Mouse (Mus musculus) stomach, embryonic 14.5 days (tissue): Measurements from ENCODE around the gene Vav2. TPM values are rescaled to one million over a fixed set of nuclear protein-coding genes. Genes with fewer than 3 reads are reported as not detected.

Experiments used
- ATAC-seq: fragments of 200-750 bp; cut with Nextera tagmentation; 2 replicates; pipeline ENCODE4 v1.8.0; 2017; ENCODE audit warnings: low read depth, moderate TSS enrichment; ENCODE audit not compliant: insufficient number of reproducible peaks, insufficient read depth, low FRiP score
- H3K27ac ChIP-seq: fragments of 300-500 bp; sonication (generic); 2 replicates; pipeline ENCODE4 v1.5.1; 2014; ENCODE audit warnings: mild to moderate bottlenecking, low read length, moderate library complexity, mixed read lengths
- H3K27me3 ChIP-seq: fragments of 300-500 bp; sonication (generic); 2 replicates; pipeline ENCODE4 v1.6.1; 2014; ENCODE audit warnings: low read length, control low read depth, mixed read lengths; ENCODE audit not compliant: control insufficient read depth, insufficient read depth
- H3K36me3 ChIP-seq: fragments of 300-500 bp; sonication (generic); 2 replicates; pipeline ENCODE4 v1.6.1; 2014; ENCODE audit warnings: mild to moderate bottlenecking, control low read depth, low read length, moderate library complexity, mixed read lengths; ENCODE audit not compliant: control insufficient read depth, insufficient read depth
- H3K4me1 ChIP-seq: fragments of 300-500 bp; sonication (generic); 2 replicates; pipeline ENCODE4 v1.6.1; 2014; ENCODE audit warnings: low read length, control low read depth, mixed read lengths; ENCODE audit not compliant: control insufficient read depth, insufficient read depth
- H3K4me2 ChIP-seq: fragments of 300-500 bp; sonication (generic); replicated peaks from 2 replicates; pipeline ENCODE4 v1.6.1; 2014; ENCODE audit warnings: low read depth, low read length, control low read depth
- H3K4me3 ChIP-seq: fragments of 300-500 bp; sonication (generic); 2 replicates; pipeline ENCODE4 v1.5.1; 2014; ENCODE audit warnings: low read depth, low read length, control low read depth
- H3K9ac ChIP-seq: fragments of 300-500 bp; sonication (generic); replicated peaks from 2 replicates; pipeline ENCODE4 v1.6.1; 2014; ENCODE audit warnings: low read depth, mild to moderate bottlenecking, control low read depth, low read length, moderate library complexity, mixed read lengths
- H3K9me3 ChIP-seq: fragments of 300-500 bp; sonication (generic); 2 replicates; pipeline ENCODE4 v1.6.1; 2016; ENCODE audit warnings: low read depth, low read length, control low read depth; ENCODE audit not compliant: control insufficient read depth
- WGBS: fragments of 180-500 bp; shearing (Covaris S2); extraction: QIAGEN DNeasy Blood & Tissue Kit; methylation state at CpG from one replicate; pipeline ENCODE4 v1.1.7; 2014; 5-methylcytosine and 5-hydroxymethylcytosine counted together
- polyA plus RNA-seq: library from polyadenylated mRNA; unstranded; fragments of >200 nt; fragmentation: Nextera tagmentation; extraction: Ambion mirVana; gene quantifications from 2 replicates; pipeline ENCODE4 v1.2.1, GENCODE M21; 2014

Gene Vav2
- polyA plus RNA-seq, 1 experiment from 2014 or later: 7.6 TPM

DNA sequence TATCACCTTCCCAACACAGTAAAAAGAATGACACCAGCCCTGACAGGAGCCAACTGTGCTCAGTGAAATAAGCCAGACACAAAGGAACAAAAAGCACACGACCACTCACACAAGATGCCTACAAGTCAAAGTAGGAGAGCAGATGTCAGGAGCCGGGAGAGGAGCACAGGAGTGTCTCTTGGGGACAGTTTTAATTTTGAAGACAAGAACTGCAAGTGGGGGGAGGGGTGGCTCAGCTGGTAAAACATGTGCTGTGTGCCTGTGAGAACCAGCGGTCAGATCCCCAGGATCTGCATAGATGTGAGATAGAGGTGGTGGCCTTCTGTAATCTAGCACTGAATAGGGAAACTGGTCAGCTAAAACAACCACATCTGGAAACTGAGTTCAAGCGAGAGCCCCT is 71.1 kb downstream of the Vav2 start:
- no peak overlapping the region for H3K9ac ChIP-seq
- no peak overlapping the region for H3K4me2 ChIP-seq
- H3K4me1 ChIP-seq: no peaks in the 10 kb centered on the region
- no peak overlapping the region for H3K4me3 ChIP-seq
- WGBS: 48% methylated on average over 4 of the region's 4 CpGs
- no peaks in the 10 kb centered on the region; the same call in 1 of the 2 replicates for H3K9me3 ChIP-seq
- no peaks in the 10 kb centered on the region for H3K27me3 ChIP-seq
- peaks cover 4% of the 10 kb centered on the region; the same call in 1 of the 2 replicates for H3K36me3 ChIP-seq
- ATAC-seq: no peak
- H3K27ac ChIP-seq: no peak overlapping the region

DNA sequence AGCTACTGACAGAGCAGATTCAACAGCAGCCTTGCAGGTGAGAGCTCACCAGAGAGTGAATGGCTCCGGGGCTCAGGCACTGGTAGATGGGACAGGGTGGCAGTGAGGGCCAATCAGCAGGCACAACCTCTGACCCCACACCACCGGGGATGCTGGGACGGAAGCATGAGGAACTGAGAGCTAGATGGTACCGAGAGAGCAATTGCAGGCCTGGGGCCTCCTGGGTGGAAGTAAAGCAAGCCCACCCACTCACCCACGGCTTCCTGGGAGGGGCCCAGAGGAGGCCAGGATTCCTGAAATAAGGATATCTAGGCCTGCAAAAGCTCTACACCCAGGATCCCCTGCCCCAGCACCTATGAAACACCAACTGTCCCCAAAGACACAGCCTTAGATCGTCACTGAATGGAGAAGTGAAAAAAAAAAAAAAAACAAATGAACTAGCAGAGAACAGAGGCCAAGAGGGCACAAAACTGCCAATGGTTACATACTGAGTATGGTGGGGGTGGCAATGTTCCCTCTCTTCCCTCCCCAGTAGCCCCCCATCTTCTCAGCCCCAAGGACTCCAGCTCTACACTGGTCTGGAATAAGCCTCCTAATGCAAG is 72.1 kb downstream of the Vav2 start:
- no peak overlapping the region for H3K4me2 ChIP-seq
- peaks cover 4% of the 10 kb centered on the region; the same call in 1 of the 2 replicates for H3K36me3 ChIP-seq
- WGBS: 77% methylated on average over 6 of the region's 6 CpGs
- H3K27ac ChIP-seq: no peak overlapping the region
- H3K4me3 ChIP-seq: no peak overlapping the region
- H3K27me3 ChIP-seq: no peaks in the 10 kb centered on the region
- no peak for ATAC-seq
- no peak overlapping the region for H3K9ac ChIP-seq
- no peaks in the 10 kb centered on the region; the same call in 1 of the 2 replicates for H3K9me3 ChIP-seq
- H3K4me1 ChIP-seq: no peaks in the 10 kb centered on the region

DNA sequence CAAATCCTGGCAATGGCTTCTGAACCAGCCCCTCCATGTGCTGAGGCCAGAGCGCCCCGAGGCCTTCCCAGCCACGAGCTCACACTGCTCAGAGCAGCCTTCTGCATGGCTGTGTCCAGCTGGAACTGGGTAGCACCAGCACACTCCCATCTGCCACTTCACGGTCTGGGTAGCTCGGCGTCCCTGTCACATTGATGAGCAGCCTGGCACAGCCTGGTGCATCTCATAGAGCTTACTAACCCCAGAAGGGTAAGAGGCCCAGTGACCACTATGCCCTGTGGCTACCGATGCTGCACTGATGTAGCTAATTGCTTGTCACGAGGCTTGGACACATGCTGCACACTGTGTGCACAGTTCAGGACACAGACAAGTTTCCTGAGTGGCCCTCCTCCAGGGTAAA is 74.1 kb downstream of the Vav2 start:
- H3K4me1 ChIP-seq: no peaks in the 10 kb centered on the region
- no peak for ATAC-seq
- H3K27me3 ChIP-seq: no peaks in the 10 kb centered on the region
- H3K36me3 ChIP-seq: peaks cover 4% of the 10 kb centered on the region; the same call in 1 of the 2 replicates
- H3K9ac ChIP-seq: no peak overlapping the region
- H3K9me3 ChIP-seq: no peaks in the 10 kb centered on the region; the same call in 1 of the 2 replicates
- no peak overlapping the region for H3K4me3 ChIP-seq
- no peak overlapping the region for H3K27ac ChIP-seq
- H3K4me2 ChIP-seq: no peak overlapping the region
- WGBS: 89% methylated on average over 8 of the region's 8 CpGs

DNA sequence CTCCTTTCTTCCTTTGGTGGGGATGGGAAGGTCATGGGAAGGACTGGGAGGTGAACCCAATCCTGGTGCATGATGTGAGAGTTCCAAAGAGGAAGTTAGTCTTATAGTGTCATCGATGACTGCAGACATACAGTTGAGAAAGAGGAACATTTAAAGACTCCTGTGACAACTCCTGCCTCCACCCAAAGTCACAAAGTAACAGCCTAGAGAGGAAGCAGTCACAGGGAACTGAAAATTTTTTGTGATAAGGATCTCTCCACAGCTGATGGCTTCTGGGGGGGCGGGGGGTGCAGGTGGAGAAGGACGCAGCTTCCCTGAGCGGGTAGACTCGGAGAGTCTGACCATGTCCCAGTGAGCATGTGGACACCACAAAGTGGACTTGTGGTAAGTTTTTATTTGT is 76.5 kb downstream of the Vav2 start:
- WGBS: 93% methylated on average over 5 of the region's 5 CpGs
- Histone ChIP-seq H3K36me3 (peaks cover 4% of the 10 kb centered on the region; the same call in 1 of the 2 replicates), H3K27me3 (no peaks in the 10 kb centered on the region), H3K4me3 (no peak overlapping the region), H3K4me1 (no peaks in the 10 kb centered on the region), H3K27ac (no peak overlapping the region), H3K9ac (no peak overlapping the region), H3K4me2 (no peak overlapping the region), H3K9me3 (no peaks in the 10 kb centered on the region; the same call in 1 of the 2 replicates)
- ATAC-seq: no peak

DNA sequence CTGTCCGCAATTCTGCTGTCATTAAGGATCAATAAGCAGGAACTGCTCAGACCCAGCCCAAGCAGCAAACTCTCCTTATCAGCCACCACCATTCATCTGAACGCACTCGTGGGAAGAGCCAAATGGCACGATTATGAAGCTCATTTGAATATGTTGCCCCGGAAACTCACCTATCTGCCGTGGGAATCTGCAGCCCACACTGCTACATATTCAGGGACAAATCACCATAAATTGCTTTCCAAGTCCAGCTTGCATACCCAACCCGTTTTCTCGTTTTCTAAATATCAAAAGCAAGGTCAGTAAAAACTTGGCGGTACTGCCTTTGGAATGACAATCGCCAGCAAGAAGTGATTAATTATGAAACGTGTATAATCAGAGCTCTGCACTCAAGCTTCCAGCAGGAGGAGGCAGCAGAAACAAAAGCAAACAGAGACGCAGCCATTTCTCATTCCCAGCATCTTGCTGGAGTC is 82.8 kb downstream of the Vav2 start:
- Histone ChIP-seq H3K4me3 (no peak overlapping the region), H3K27ac (no peak overlapping the region), H3K9ac (no peak overlapping the region), H3K4me1 (peaks cover 14% of the 10 kb centered on the region; the same call in 1 of the 2 replicates), H3K4me2 (peak overlapping the region; percentile 12; the same call in 1 of the 2 replicates), H3K27me3 (no peaks in the 10 kb centered on the region), H3K36me3 (no peaks in the 10 kb centered on the region), H3K9me3 (no peaks in the 10 kb centered on the region)
- no peak for ATAC-seq
- WGBS: 24% methylated on average over 12 of the region's 12 CpGs

DNA sequence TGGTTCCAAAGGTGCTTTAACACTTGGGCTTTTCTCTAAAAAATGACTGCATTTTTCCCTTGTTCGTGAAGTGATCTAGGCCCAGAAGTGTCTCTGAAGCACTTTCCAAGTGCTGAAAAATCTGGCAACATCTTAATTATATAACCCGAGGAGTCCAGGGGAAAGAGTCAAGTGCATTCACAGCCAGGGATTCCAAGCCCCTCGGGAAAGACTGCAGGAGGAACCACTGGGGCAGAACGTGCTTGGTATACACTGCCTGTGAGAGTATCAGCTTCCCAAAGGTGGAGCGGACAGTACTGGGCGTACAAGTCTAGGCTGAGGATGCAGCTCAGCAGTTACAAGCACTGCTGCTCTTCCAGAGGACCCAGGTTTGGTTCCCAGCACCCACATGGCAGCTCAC is 86.2 kb downstream of the Vav2 start:
- Histone ChIP-seq H3K9me3 (no peaks in the 10 kb centered on the region), H3K36me3 (no peaks in the 10 kb centered on the region), H3K4me2 (no peak overlapping the region), H3K4me3 (no peak overlapping the region), H3K4me1 (peaks cover 20% of the 10 kb centered on the region; the same call in 1 of the 2 replicates), H3K27ac (no peak overlapping the region), H3K27me3 (no peaks in the 10 kb centered on the region), H3K9ac (no peak overlapping the region)
- WGBS: 90% methylated on average over 6 of the region's 6 CpGs
- ATAC-seq: no peak

DNA sequence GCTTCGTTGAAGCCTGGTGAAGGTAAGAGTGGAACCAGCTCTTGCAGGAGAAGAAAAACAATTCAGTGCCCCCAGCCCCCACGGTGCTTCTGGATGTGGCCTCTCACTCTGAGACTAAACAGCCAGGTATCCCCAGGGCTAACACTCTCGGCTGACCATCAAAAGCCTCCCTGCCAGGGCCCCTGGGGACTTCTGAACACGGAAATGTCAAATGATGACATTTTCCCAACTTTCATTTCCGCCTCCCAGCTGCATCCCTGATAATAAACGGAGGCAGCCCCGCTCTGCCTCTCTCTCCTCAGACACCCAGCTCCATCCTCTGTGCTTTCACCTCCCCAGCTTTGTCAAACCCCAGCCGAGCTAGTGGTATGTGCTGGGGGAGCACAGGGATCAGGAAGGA is 87.8 kb downstream of the Vav2 start:
- ATAC-seq: no peak
- Histone ChIP-seq H3K9me3 (no peaks in the 10 kb centered on the region), H3K4me2 (no peak overlapping the region), H3K4me1 (peaks cover 17% of the 10 kb centered on the region; the same call in 1 of the 2 replicates), H3K9ac (no peak overlapping the region), H3K36me3 (no peaks in the 10 kb centered on the region), H3K27me3 (no peaks in the 10 kb centered on the region), H3K27ac (no peak overlapping the region), H3K4me3 (no peak overlapping the region)
- 42% methylated on average over 8 of the region's 8 CpGs for WGBS

DNA sequence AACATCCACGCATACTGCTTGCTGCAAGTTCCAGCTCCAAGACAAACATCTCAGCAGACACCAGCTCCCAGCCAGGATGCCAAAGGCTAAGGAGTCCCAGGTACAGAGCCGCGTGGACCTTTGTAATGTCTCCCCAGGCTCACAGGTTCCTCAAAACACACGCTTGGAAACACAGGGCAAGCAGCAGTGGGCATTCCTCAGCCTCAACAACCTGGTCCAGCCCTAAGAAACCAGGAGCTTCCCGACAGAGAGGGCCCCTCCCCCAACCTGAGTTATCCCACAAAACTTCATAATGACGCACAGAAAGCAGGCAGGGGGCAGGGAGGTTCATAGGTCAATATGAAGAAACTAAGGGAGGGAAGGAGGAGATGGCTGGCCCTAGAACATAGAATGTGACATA is 89.6 kb downstream of the Vav2 start:
- H3K4me3 ChIP-seq: no peak overlapping the region
- H3K4me2 ChIP-seq: no peak overlapping the region
- H3K27ac ChIP-seq: no peak overlapping the region
- WGBS: 58% methylated on average over 6 of the region's 6 CpGs
- no peak overlapping the region for H3K9ac ChIP-seq
- H3K27me3 ChIP-seq: no peaks in the 10 kb centered on the region
- no peaks in the 10 kb centered on the region for H3K9me3 ChIP-seq
- H3K36me3 ChIP-seq: no peaks in the 10 kb centered on the region
- H3K4me1 ChIP-seq: peaks cover 12% of the 10 kb centered on the region; the same call in 1 of the 2 replicates
- no peak for ATAC-seq

DNA sequence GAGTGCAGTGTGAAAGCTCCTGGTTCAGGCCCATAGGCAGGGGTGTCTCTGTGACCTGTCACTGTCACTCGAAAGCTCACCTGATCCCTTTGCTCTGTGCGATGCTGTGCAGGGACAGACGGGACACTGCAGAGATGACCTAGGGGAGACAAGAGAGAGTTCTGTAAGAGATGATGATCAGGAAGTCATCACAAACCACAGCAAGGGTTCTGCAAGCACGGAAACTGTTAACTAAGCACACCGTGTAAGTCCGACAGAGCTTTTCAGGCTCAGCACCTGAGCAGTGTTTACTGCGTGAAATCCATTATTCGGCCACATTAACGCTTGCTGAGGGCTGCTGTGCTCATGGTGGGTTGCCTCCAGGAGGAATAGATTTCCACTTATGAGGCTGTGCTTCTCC is 90.2 kb downstream of the Vav2 start:
- H3K36me3 ChIP-seq: no peaks in the 10 kb centered on the region
- H3K27ac ChIP-seq: no peak overlapping the region
- H3K4me1 ChIP-seq: peaks cover 12% of the 10 kb centered on the region; the same call in 1 of the 2 replicates
- no peaks in the 10 kb centered on the region for H3K27me3 ChIP-seq
- no peak for ATAC-seq
- no peak overlapping the region for H3K4me2 ChIP-seq
- 74% methylated on average over 9 of the region's 9 CpGs for WGBS
- H3K4me3 ChIP-seq: no peak overlapping the region
- H3K9ac ChIP-seq: no peak overlapping the region
- no peaks in the 10 kb centered on the region for H3K9me3 ChIP-seq
